Mouse (Mus musculus) ES-Bruce4 (cell line): ENCODE measurements around the gene Prkn.

Experiments
- CTCF ChIP-seq: IDR thresholded peaks from one replicate; pipeline ENCODE4 v1.8.1; 2011; ENCODE audit warnings: low read depth, low read length
- EP300 ChIP-seq: IDR thresholded peaks from 2 replicates; pipeline ENCODE4 v1.6.1; 2011; ENCODE audit warnings: low read depth, low read length; ENCODE audit not compliant: insufficient read depth

DNA sequence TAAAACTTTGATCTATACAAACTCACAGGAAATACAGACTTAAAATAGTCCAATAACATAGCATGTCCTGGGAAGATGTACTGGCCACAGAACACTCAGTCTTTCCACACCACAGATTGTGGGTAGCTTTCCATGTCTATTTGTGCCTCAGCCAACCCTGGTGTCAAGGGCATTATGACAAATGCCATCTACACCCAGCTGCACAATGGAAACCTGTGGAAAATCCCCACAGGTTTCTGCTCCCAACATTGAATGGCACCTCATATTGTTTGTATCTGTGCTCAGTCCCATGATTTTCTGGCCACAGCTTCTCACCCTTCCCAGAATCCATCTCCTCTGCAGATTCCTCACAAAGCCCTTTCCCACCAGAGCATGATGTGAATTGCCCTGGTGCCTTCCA, 347.2 kb downstream of the Prkn start:
- no peak for TF ChIP-seq CTCF
- TF ChIP-seq EP300: no peak
